Mouse (Mus musculus) E14TG2a.4 (cell line): ENCODE measurements around the gene Bbox1.

Experiments used
- CTCF ChIP-seq: conservative IDR thresholded peaks from 2 replicates; pipeline ENCODE4 v1.5.1; 2014; ENCODE audit warnings: low read length
- NANOG ChIP-seq: IDR thresholded peaks from 2 replicates; pipeline ENCODE4 v1.6.1; 2014; ENCODE audit warnings: borderline replicate concordance, low read length, mixed read lengths

GRCm38 (mm10) chr2:110222793-110223192 is 91.6 kb downstream of the Bbox1 start:
- TF ChIP-seq CTCF (no peak), NANOG (no peak)
